Mouse (Mus musculus) urinary bladder, postnatal 36 days (tissue): ENCODE data around the gene Olfr1444.

Experiments used
- DNase-seq, 2 experiments: peaks; one replicate each; pipeline ENCODE4 v3.0.0; 2022; ENCODE audit warnings: low spot score in 2 of 2, mixed read lengths in 1 of 2

The Olfr1444 gene

GRCm38 (mm10) chr19:12856983-12857382 lies at the start of gene Olfr1444:
Gene Olfr1444, plus strand, starts transcription at chr19:12857283.
- DNase-seq, result no peak

- DNase-seq, result no peak
Measured at GRCm38 (mm10) chr19:12812644-12813364, 44.3 kb upstream of the Olfr1444 start.

GRCm38 (mm10) chr19:12813883-12814282 lies 43.2 kb upstream of the Olfr1444 start:
- DNase-seq, result no peak

GRCm38 (mm10) chr19:12818507-12818906 lies 38.6 kb upstream of the Olfr1444 start:
- DNase-seq, result no peak

DNA sequence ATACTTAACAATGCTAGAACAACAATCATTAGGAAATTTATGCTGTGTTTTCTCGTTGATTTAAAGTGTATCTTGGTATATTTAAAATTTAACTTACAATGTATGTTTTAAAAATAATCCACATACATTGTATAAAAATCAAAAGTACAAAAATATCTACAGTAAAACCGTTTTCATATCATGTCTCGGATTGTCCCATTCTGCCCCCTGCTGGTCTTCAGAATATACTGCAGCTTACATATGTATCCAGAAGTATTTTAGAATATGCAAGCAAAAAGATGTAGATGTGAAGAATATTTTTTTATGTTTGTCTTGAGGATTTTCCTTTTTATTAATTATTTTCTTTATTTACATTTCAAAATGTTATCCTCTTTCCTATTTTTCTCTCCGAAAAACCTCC lies 36.7 kb upstream of the Olfr1444 start:
- no peak for DNase-seq

GRCm38 (mm10) chr19:12824549-12824948 lies 32.5 kb upstream of the Olfr1444 start:
- no peak for DNase-seq

GRCm38 (mm10) chr19:12830823-12831430 lies 26.2 kb upstream of the Olfr1444 start:
- DNase-seq, result no peak

DNA sequence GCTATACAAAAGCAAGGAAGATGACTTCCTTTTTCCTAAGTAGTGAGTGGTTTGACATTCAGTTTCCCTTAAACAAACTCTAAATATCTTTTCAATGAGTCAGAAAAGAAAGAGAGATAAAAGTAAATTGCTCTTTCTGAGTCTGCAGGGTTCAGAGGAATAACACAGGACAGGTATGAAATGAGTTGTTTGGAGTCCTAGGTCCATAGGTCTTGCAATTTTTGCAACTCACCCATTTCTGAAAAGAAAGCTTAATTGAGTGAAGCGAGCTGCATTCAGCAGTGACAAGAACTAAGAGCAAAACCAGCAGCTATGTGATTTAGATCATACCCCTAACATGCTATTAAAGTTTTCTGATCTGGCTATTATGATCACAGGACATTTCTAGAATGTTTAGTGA lies 25.5 kb upstream of the Olfr1444 start:
- DNase-seq, result no peak

- no peak for DNase-seq
Measured at GRCm38 (mm10) chr19:12833625-12834024, 23.5 kb upstream of the Olfr1444 start.

GRCm38 (mm10) chr19:12838507-12838906 lies 18.6 kb upstream of the Olfr1444 start:
- DNase-seq, result no peak

- DNase-seq, result no peak
Measured at GRCm38 (mm10) chr19:12846382-12846781, 10.7 kb upstream of the Olfr1444 start, which contains the start of gene Gm5244. Gene Gm5244, plus strand, starts transcription at chr19:12846682.

DNA sequence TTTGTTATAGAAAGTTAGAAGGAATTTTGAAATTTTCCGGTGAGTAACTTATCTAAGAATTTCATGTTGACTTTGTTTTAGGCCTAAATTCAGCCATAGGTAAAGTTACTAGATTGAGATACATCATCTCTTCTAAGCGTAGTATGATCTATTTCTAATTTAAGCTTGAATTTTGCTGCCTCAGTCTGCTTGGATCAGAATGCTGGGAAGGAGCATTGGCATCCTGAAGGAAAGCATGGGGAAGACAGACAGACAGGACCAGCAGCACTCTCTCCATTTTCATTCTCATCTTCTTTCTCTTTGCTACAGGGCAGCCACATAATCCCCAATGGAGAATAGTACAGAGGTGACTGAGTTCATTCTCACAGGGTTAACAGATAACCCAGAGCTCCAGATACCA lies 26.5 kb downstream of the Olfr1444 start, which contains the start of gene Olfr1445:
Gene Olfr1445 (plus strand): TSS at position 301 of the 400 bp plus-strand sequence.
- DNase-seq, result no peak

GRCm38 (mm10) chr19:12893424-12893823 lies 36.3 kb downstream of the Olfr1444 start, which contains the start of gene Olfr1446:
Gene Olfr1446, minus strand, starts transcription at chr19:12893524.
- DNase-seq, result no peak

DNA sequence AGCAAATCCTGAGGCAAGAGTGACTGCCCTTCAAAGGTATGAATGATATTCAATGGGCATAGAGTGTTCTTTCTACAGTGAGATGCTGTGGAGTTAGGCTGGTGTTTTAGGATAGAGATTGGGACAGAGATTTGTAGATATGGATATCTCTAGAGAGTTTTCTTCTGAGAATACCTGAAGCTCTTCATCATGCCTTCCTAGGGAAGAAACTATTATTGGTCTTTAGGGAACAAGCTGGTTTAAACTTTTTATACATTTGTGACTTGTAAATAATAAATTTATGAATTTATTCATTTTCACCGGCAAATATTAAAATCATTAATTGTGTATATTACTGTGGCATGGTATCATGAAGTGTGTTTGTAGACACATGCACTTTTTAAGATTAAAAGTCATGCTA lies 46.6 kb downstream of the Olfr1444 start, which contains the start of gene Olfr1447:
Gene Olfr1447 (minus strand): TSS at position 101 of the 400 bp plus-strand sequence.
- no peak for DNase-seq
